Mouse (Mus musculus) forebrain, embryonic 11.5 days (tissue): ENCODE data around the gene Calhm3. TPM values are rescaled to one million over a fixed set of nuclear protein-coding genes. Genes with fewer than 3 reads are reported as not detected.
A peak's percentile ranks its signal among the peaks of the same experiment; 100 is the strongest.

Experiments
- ATAC-seq: fragments of 200-750 bp; cut with Nextera tagmentation; replicated peaks from 2 replicates; pipeline ENCODE4 v1.8.0; 2017; ENCODE audit warnings: moderate TSS enrichment; ENCODE audit not compliant: low FRiP score
- DNase-seq: peaks from one replicate; pipeline ENCODE4 v3.0.0-alpha.2; 2017; ENCODE audit warnings: low spot score
- H3K27ac ChIP-seq: fragments of 300-500 bp; sonication (generic); 2 replicates; pipeline ENCODE4 v1.5.1; 2014; ENCODE audit warnings: low read depth, low read length
- H3K27me3 ChIP-seq: fragments of 300-500 bp; sonication (generic); 2 replicates; pipeline ENCODE4 v1.6.1; 2014; ENCODE audit warnings: mild to moderate bottlenecking, low read length, mixed read lengths; ENCODE audit not compliant: control insufficient read depth, insufficient read depth
- H3K36me3 ChIP-seq: fragments of 300-500 bp; sonication (generic); 2 replicates; pipeline ENCODE4 v1.6.1; 2014; ENCODE audit warnings: mild to moderate bottlenecking, low read length, moderate library complexity, mixed read lengths; ENCODE audit not compliant: control insufficient read depth, insufficient read depth
- H3K4me1 ChIP-seq: fragments of 300-500 bp; sonication (generic); replicated peaks from 2 replicates; pipeline ENCODE4 v1.6.1; 2014; ENCODE audit warnings: low read length, mixed read lengths; ENCODE audit not compliant: control insufficient read depth, insufficient read depth
- H3K4me2 ChIP-seq: fragments of 300-500 bp; sonication (generic); 2 replicates; pipeline ENCODE4 v1.6.1; 2014; ENCODE audit warnings: low read depth, mild to moderate bottlenecking, low read length, moderate library complexity, mixed read lengths; ENCODE audit not compliant: severe bottlenecking
- H3K4me3 ChIP-seq: fragments of 300-500 bp; sonication (generic); 2 replicates; pipeline ENCODE4 v1.5.1; 2014; ENCODE audit warnings: low read depth, low read length
- H3K9ac ChIP-seq: fragments of 300-500 bp; sonication (generic); 2 replicates; pipeline ENCODE4 v1.6.1; 2014; ENCODE audit warnings: low read length
- H3K9me3 ChIP-seq: fragments of 300-500 bp; sonication (generic); 2 replicates; pipeline ENCODE4 v1.6.1; 2016; ENCODE audit warnings: low read length, mixed read lengths; ENCODE audit not compliant: control insufficient read depth
- whole genome bisulfite sequencing: fragments of 180-500 bp; shearing (Covaris S2); extraction: QIAGEN DNeasy Blood & Tissue Kit; methylation state at CpG from one replicate; pipeline ENCODE4 v1.1.7; 2014; 5-methylcytosine and 5-hydroxymethylcytosine counted together
- polyA plus RNA-seq: library from polyadenylated mRNA; unstranded; fragments of >200 nt; fragmentation: Nextera tagmentation; extraction: Ambion mirVana; gene quantifications from 2 replicates; pipeline ENCODE4 v1.2.1, GENCODE M21; 2014

Gene Calhm3
- polyA plus RNA-seq, 1 experiment from 2014 or later: not detected

DNA sequence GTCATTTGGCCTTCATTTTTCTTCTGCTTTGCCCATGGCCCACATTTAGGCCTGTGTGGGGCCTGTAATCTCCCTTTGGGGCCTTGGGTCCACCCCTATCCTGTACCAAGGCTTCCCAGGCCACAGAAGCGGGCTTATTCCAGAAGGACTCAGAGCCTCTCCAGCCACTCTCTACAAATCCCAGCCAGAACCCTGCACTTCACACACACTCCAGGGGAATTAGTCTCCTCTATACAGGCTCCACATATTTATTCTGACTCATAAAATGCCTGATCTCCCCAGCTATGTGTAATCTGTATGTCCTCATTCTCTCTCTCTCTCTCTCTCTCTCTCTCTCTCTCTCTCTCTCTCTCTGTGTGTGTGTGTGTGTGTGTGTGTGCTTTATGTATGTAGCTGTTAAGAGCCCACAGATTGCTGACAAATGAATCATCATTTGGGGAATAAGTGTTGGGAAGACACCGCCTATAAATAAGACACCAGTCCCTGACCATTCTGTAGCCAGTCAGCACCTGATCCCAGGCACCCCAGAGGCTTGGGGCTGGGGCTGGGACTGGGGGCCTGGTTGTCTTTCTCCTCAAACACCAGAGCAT is 19.4 kb upstream of the Calhm3 start:
- Histone ChIP-seq H3K4me3 (no peak overlapping the region), H3K27me3 (peaks cover 33% of the 10 kb centered on the region), H3K4me1 (peaks cover 6% of the 10 kb centered on the region; the same call in 1 of the 2 replicates), H3K9ac (no peak overlapping the region), H3K4me2 (no peak overlapping the region), H3K9me3 (no peaks in the 10 kb centered on the region; the same call in 1 of the 2 replicates), H3K27ac (no peak overlapping the region), H3K36me3 (no peaks in the 10 kb centered on the region)
- no peak for DNase-seq
- no peak for ATAC-seq
- 86% methylated on average over 2 of the region's 2 CpGs for WGBS

DNA sequence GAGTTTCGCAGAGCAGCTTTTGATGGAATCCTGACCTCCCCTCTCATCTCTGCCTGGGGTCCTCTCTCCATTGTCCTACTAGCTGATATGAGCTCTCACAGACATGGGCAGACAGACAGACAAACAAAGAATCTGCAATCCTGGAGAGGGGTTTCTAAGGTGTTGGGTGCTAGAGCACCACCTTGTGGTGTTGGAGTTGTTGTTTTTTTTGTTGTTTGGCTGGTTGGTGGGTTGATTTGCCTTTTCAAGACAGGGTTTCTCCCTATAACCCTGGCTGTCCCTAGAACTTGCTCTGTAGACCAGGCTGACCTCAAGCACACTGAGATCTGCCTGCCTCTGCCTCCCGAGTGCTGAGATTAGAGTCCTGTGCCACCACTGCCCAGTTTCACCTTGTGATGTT is 17.9 kb upstream of the Calhm3 start:
- Histone ChIP-seq H3K4me2 (no peak overlapping the region), H3K9me3 (no peaks in the 10 kb centered on the region), H3K4me3 (no peak overlapping the region), H3K27me3 (peaks cover 29% of the 10 kb centered on the region), H3K27ac (no peak overlapping the region), H3K4me1 (peaks cover 6% of the 10 kb centered on the region; the same call in 1 of the 2 replicates), H3K36me3 (no peaks in the 10 kb centered on the region), H3K9ac (no peak overlapping the region)
- 72% methylated on average over 2 of the region's 2 CpGs for WGBS
- no peak for ATAC-seq
- DNase-seq: no peak

DNA sequence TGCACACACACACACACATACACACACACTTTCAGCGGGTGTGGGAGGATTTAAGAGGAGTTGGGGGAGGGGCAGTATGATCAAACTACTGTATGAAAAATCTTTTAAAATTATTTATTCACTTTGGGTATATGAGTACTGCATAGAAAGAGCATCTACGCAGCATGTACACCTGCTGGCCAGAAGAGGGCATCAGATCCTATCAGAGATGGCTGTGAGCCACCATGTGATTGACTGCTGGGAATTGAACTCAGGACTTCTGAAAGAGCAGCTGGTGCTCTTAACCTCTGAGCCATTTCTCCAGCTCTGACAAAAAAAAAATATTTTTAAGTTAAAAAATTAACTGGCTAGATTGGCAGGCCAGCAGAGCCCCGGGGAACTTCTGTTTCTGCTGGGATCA is 17.0 kb upstream of the Calhm3 start:
- no peak overlapping the region for H3K4me3 ChIP-seq
- peaks cover 19% of the 10 kb centered on the region for H3K27me3 ChIP-seq
- WGBS: 57% methylated on average over 3 of the region's 3 CpGs
- H3K36me3 ChIP-seq: no peaks in the 10 kb centered on the region
- DNase-seq (no peak), ATAC-seq (no peak)
- H3K9ac ChIP-seq: no peak overlapping the region
- peaks cover 5% of the 10 kb centered on the region; the same call in 1 of the 2 replicates for H3K4me1 ChIP-seq
- no peak overlapping the region for H3K4me2 ChIP-seq
- H3K27ac ChIP-seq: no peak overlapping the region
- no peaks in the 10 kb centered on the region for H3K9me3 ChIP-seq

DNA sequence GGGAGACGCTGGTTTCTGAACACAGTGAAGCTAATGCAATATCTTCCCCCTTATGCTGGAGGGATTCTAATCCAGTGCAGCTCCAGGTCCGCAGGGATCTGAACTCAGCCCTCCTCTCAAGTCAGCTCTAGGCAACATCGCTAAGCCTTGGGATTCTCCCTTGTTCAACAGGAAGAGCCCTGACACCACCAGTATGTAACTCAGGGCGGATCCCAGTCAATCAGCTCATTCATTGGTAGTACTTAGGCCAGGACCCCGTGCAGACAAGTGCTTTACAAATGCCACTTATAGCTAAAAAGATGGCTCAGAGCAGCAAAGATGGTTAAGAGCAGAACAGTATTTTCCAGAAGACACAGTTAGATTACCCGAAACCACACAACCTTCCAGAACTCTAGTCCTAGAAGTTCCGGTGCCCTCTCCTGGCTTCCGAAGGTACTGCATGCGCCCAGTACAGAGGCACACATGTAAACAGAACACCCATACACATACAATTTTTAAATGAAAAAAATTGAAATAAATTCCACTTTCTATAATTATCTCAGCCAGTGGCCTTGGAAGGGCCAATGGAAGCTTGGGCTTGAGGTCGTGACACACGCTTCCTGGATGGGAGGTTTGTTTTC is 11.3 kb upstream of the Calhm3 start:
- 0 out of 2 replicates have a peak, but pooled peaks have one; percentile 15 for ATAC-seq
- Histone ChIP-seq H3K4me3 (no peak overlapping the region), H3K9me3 (no peaks in the 10 kb centered on the region), H3K36me3 (no peaks in the 10 kb centered on the region), H3K27me3 (no peaks in the 10 kb centered on the region), H3K9ac (no peak overlapping the region; the same call in 1 of the 2 replicates), H3K4me2 (peak overlapping the region; percentile 3; the same call in 1 of the 2 replicates), H3K4me1 (no peaks in the 10 kb centered on the region), H3K27ac (no peak overlapping the region)
- 27% methylated on average over 11 of the region's 11 CpGs for WGBS
- DNase-seq: peak; percentile 90

DNA sequence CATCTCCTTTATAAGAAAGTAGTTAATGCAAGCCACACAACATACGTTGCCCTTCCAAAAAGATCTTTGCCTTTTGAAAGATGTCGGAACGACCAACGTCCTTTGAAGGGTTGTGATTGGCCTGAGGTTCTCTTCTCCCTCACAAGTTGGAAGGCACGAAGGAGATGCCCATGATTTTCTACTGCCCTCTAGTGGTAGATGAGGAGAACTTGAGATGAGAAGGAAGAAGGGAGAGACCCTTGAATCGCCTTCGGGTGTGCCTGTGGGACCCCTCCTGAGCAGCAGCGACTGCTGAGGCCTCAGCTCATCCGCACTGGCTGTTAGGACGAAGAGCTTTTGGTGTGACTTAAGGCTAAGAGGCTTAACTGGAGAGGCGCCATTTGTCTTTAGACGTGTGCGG is 10.7 kb upstream of the Calhm3 start:
- whole genome bisulfite sequencing: 7% methylated on average over 13 of the region's 13 CpGs
- no peak overlapping the region for H3K27ac ChIP-seq
- no peaks in the 10 kb centered on the region for H3K4me1 ChIP-seq
- H3K9ac ChIP-seq: no peak overlapping the region
- no peaks in the 10 kb centered on the region for H3K36me3 ChIP-seq
- DNase-seq: peak; percentile 57
- H3K4me2 ChIP-seq: peak overlapping the region; percentile 3; the same call in 1 of the 2 replicates
- ATAC-seq: no peak
- no peaks in the 10 kb centered on the region for H3K9me3 ChIP-seq
- H3K4me3 ChIP-seq: no peak overlapping the region
- H3K27me3 ChIP-seq: no peaks in the 10 kb centered on the region

DNA sequence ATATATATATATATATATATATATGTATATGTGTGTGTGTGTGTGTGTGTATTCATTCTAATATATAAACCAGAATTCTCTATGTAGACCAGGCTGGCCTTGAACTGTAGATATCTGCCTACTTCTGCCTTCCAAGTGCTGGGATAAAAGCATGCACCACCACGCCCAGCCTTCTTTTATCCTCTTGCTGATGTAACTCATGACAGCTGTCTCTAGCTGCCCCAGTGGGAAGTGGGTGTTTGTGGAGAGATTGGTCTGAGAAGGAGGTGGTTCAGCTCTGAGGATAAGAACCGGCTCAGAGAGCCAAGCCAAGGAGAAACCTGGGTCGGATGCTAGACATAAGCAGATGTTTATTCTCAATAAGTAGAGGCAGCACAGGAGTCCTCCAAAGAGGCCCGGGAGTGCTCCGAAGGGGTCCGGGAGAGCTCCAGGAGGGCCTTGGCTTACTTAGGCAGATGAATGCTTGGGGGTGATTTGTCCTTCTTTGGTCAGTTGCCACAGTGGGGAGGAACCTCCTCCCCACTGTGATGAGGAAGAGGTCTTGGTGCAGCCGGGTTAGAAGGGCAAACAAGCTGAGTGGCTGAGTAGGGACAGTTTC is 10.2 kb upstream of the Calhm3 start:
- no peak overlapping the region for H3K27ac ChIP-seq
- 48% methylated on average over 7 of the region's 7 CpGs for WGBS
- DNase-seq (no peak), ATAC-seq (no peak)
- H3K4me2 ChIP-seq: no peak overlapping the region
- no peak overlapping the region for H3K4me3 ChIP-seq
- H3K9me3 ChIP-seq: no peaks in the 10 kb centered on the region
- H3K4me1 ChIP-seq: no peaks in the 10 kb centered on the region
- no peaks in the 10 kb centered on the region for H3K36me3 ChIP-seq
- H3K9ac ChIP-seq: no peak overlapping the region
- no peaks in the 10 kb centered on the region for H3K27me3 ChIP-seq

DNA sequence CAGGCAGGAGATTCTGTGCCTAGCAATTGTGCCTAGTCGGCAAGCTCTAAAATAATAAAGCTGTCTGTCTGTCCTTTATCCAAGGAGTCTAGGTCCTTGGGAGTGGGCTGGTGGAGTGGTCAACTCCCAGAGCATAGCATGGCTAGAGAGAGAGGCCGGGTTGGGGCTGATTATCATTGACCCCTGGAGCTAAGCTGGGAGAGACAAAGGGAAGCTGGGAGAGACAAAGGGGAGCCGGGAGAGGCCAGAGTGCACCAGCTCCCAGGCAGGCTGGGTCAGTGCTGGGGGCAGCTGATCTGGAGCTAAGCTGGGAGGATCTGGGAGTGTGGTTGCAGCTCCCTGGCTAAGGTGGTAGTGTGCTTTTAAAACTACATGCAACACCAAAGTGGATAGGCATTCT is 9.2 kb upstream of the Calhm3 start:
- Histone ChIP-seq H3K4me3 (no peak overlapping the region), H3K4me2 (no peak overlapping the region), H3K36me3 (no peaks in the 10 kb centered on the region), H3K9me3 (no peaks in the 10 kb centered on the region), H3K27me3 (no peaks in the 10 kb centered on the region), H3K9ac (no peak overlapping the region), H3K4me1 (no peaks in the 10 kb centered on the region), H3K27ac (no peak overlapping the region)
- 13% methylated on average over 3 of the region's 3 CpGs for WGBS
- ATAC-seq: no peak
- no peak for DNase-seq

DNA sequence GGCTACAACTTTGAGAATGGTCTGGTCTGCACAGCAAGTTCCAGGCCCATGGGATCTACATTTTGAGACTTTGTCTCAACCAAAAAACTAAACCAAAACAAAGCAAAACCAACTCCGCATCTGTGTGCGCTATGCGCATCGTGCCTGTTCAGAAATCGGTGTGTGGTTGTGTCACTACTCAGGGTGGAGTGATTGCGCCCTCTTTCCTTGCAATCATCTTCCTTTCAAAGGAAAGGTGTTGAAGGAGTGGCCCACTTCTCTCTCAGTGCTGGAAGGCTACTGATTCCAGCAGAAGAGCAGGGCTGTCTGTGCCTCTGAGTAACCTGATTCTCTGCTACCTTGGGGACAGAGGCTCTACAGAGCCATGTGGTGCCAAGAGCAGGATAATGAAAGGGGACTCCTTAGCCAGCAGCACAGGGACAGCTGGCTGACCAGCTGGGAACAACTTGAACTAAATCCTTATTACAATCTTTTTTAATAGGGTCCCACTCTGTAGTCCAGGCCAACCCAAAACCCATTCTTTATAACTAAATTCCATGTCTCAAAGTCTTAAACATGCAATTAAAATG is 5.7 kb upstream of the Calhm3 start:
- no peak for DNase-seq
- H3K9ac ChIP-seq: no peak overlapping the region
- no peak for ATAC-seq
- H3K27me3 ChIP-seq: no peaks in the 10 kb centered on the region
- no peaks in the 10 kb centered on the region for H3K4me1 ChIP-seq
- H3K4me2 ChIP-seq: no peak overlapping the region
- no peak overlapping the region for H3K27ac ChIP-seq
- no peaks in the 10 kb centered on the region for H3K36me3 ChIP-seq
- H3K9me3 ChIP-seq: no peaks in the 10 kb centered on the region
- H3K4me3 ChIP-seq: no peak overlapping the region
- WGBS: 93% methylated on average over 6 of the region's 6 CpGs
